Mouse (Mus musculus) kidney, embryonic 16.5 days (tissue): ENCODE results near the gene 0610037L13Rik. TPM values are rescaled to one million over a fixed set of nuclear protein-coding genes. Genes with fewer than 3 reads are reported as not detected.

Experiments
- ATAC-seq: fragments of 200-750 bp; cut with Nextera tagmentation; 2 replicates; pipeline ENCODE4 v1.8.0; 2017; ENCODE audit warnings: moderate TSS enrichment; ENCODE audit not compliant: low FRiP score, low TSS enrichment
- H3K27ac ChIP-seq: fragments of 300-500 bp; sonication (generic); 2 replicates; pipeline ENCODE4 v1.5.1; 2014; ENCODE audit warnings: low read length
- H3K27me3 ChIP-seq: fragments of 300-500 bp; sonication (generic); 2 replicates; pipeline ENCODE4 v1.6.1; 2014; ENCODE audit warnings: low read length, control low read depth, mixed read lengths; ENCODE audit not compliant: insufficient read depth
- H3K36me3 ChIP-seq: fragments of 300-500 bp; sonication (generic); 2 replicates; pipeline ENCODE4 v1.6.1; 2014; ENCODE audit warnings: low read length, control low read depth, mixed read lengths; ENCODE audit not compliant: insufficient read depth
- H3K4me1 ChIP-seq: fragments of 300-500 bp; sonication (generic); 2 replicates; pipeline ENCODE4 v1.6.1; 2014; ENCODE audit warnings: low read length, control low read depth, mixed read lengths; ENCODE audit not compliant: insufficient read depth
- H3K4me2 ChIP-seq: fragments of 300-500 bp; sonication (generic); replicated peaks from 2 replicates; pipeline ENCODE4 v1.6.1; 2014; ENCODE audit warnings: low read depth, low read length
- H3K4me3 ChIP-seq: fragments of 300-500 bp; sonication (generic); 2 replicates; pipeline ENCODE4 v1.5.1; 2014; ENCODE audit warnings: mild to moderate bottlenecking, low read length
- H3K9ac ChIP-seq: fragments of 300-500 bp; sonication (generic); replicated peaks from 2 replicates; pipeline ENCODE4 v1.6.1; 2014; ENCODE audit warnings: low read length
- H3K9me3 ChIP-seq: fragments of 300-500 bp; sonication (generic); 2 replicates; pipeline ENCODE4 v1.6.1; 2016; ENCODE audit warnings: low read length, control low read depth
- WGBS: fragments of 180-500 bp; shearing (Covaris S2); extraction: QIAGEN DNeasy Blood & Tissue Kit; methylation state at CpG from one replicate; pipeline ENCODE4 v1.1.7; 2014; 5-methylcytosine and 5-hydroxymethylcytosine counted together
- polyA plus RNA-seq: library from polyadenylated mRNA; unstranded; fragments of >200 nt; fragmentation: Nextera tagmentation; extraction: Ambion mirVana; gene quantifications from 2 replicates; pipeline ENCODE4 v1.2.1, GENCODE M21; 2015

0610037L13Rik gene
- polyA plus RNA-seq, 1 experiment from 2014 or later, result 124 TPM

- ATAC-seq, result no peak
- 91% methylated on average over 9 of the region's 9 CpGs for WGBS
- H3K27ac ChIP-seq, result no peak overlapping the region
- no peaks in the 10 kb centered on the region for H3K4me1 ChIP-seq
- no peak overlapping the region for H3K4me2 ChIP-seq
- no peaks in the 10 kb centered on the region for H3K27me3 ChIP-seq
- H3K9ac ChIP-seq, result no peak overlapping the region
- no peak overlapping the region for H3K4me3 ChIP-seq
- H3K9me3 ChIP-seq, result no peaks in the 10 kb centered on the region
- H3K36me3 ChIP-seq, result peaks cover 53% of the 10 kb centered on the region
These were observed 16.9 kb downstream of the 0610037L13Rik start for GRCm38 (mm10) chr4:107906561-107906960.

GRCm38 (mm10) chr4:107910020-107910419, 20.4 kb downstream of the 0610037L13Rik start:
- Histone ChIP-seq H3K27me3 (no peaks in the 10 kb centered on the region), H3K4me3 (no peak overlapping the region), H3K9ac (no peak overlapping the region), H3K27ac (no peak overlapping the region), H3K4me2 (no peak overlapping the region), H3K9me3 (no peaks in the 10 kb centered on the region), H3K4me1 (no peaks in the 10 kb centered on the region), H3K36me3 (peaks cover 53% of the 10 kb centered on the region)
- 87% methylated on average over 4 of the region's 4 CpGs for WGBS
- no peak for ATAC-seq

GRCm38 (mm10) chr4:107920336-107920735, 30.7 kb downstream of the 0610037L13Rik start:
- H3K4me1 ChIP-seq, result peaks cover 25% of the 10 kb centered on the region
- H3K9me3 ChIP-seq, result no peaks in the 10 kb centered on the region
- H3K27me3 ChIP-seq, result no peaks in the 10 kb centered on the region
- no peak overlapping the region for H3K27ac ChIP-seq
- H3K4me2 ChIP-seq, result no peak overlapping the region
- H3K36me3 ChIP-seq, result no peaks in the 10 kb centered on the region; the same call in 1 of the 2 replicates
- H3K4me3 ChIP-seq, result no peak overlapping the region
- no peak for ATAC-seq
- H3K9ac ChIP-seq, result no peak overlapping the region
- 77% methylated on average over 2 of the region's 2 CpGs for WGBS

- 43% methylated on average over 8 of the region's 8 CpGs for WGBS
- H3K27me3 ChIP-seq, result no peaks in the 10 kb centered on the region
- H3K36me3 ChIP-seq, result no peaks in the 10 kb centered on the region; the same call in 1 of the 2 replicates
- ATAC-seq, result no peak
- no peak overlapping the region for H3K9ac ChIP-seq
- H3K9me3 ChIP-seq, result no peaks in the 10 kb centered on the region
- peaks cover 25% of the 10 kb centered on the region for H3K4me1 ChIP-seq
- no peak overlapping the region; the same call in 1 of the 2 replicates for H3K27ac ChIP-seq
- no peak overlapping the region for H3K4me3 ChIP-seq
- H3K4me2 ChIP-seq, result no peak overlapping the region
These were observed 31.6 kb downstream of the 0610037L13Rik start for GRCm38 (mm10) chr4:107921152-107921695.

GRCm38 (mm10) chr4:107921952-107922351, 32.3 kb downstream of the 0610037L13Rik start:
- H3K4me2 ChIP-seq, result peak overlapping the region; percentile 77
- WGBS, result 53% methylated on average over 4 of the region's 4 CpGs
- H3K27ac ChIP-seq, result peak overlapping the region; percentile 9; the same call in 1 of the 2 replicates
- no peak for ATAC-seq
- H3K4me1 ChIP-seq, result peaks cover 25% of the 10 kb centered on the region
- H3K36me3 ChIP-seq, result no peaks in the 10 kb centered on the region; the same call in 1 of the 2 replicates
- H3K9ac ChIP-seq, result 0 out of 2 replicates have a peak overlapping the region, but pooled peaks have one; percentile 22
- H3K9me3 ChIP-seq, result no peaks in the 10 kb centered on the region
- H3K27me3 ChIP-seq, result no peaks in the 10 kb centered on the region
- peak overlapping the region; percentile 82 for H3K4me3 ChIP-seq

- peak; percentile 96 for ATAC-seq
- H3K9me3 ChIP-seq, result no peaks in the 10 kb centered on the region
- peak within 1 kb of the TSS; percentile 89 for H3K9ac ChIP-seq
- H3K27me3 ChIP-seq, result no peaks in the 10 kb centered on the region
- no peaks in the 10 kb centered on the region; the same call in 1 of the 2 replicates for H3K36me3 ChIP-seq
- H3K4me3 ChIP-seq, result peak within 1 kb of the TSS; percentile 82
- under 1% methylated on average over 36 of the region's 38 CpGs for WGBS
- peak within 1 kb of the TSS; percentile 77 for H3K4me2 ChIP-seq
- H3K4me1 ChIP-seq, result peaks cover 25% of the 10 kb centered on the region
- peak within 1 kb of the TSS; percentile 86 for H3K27ac ChIP-seq
These were observed 33.7 kb downstream of the 0610037L13Rik start, which contains the start of gene Cpt2 for GRCm38 (mm10) chr4:107923145-107923802. Gene Cpt2 (minus strand): TSS chr4:107923610.

- H3K4me2 ChIP-seq, result peak overlapping the region; percentile 77
- peak overlapping the region; percentile 82 for H3K4me3 ChIP-seq
- 0 out of 2 replicates have a peak, but pooled peaks have one; percentile 4 for ATAC-seq
- peak overlapping the region; percentile 5; the same call in 1 of the 2 replicates for H3K9ac ChIP-seq
- H3K9me3 ChIP-seq, result no peaks in the 10 kb centered on the region
- H3K36me3 ChIP-seq, result no peaks in the 10 kb centered on the region; the same call in 1 of the 2 replicates
- peak overlapping the region; percentile 86 for H3K27ac ChIP-seq
- no peaks in the 10 kb centered on the region for H3K27me3 ChIP-seq
- H3K4me1 ChIP-seq, result peaks cover 25% of the 10 kb centered on the region
- 46% methylated on average over 7 of the region's 7 CpGs for WGBS
These were observed 34.2 kb downstream of the 0610037L13Rik start for GRCm38 (mm10) chr4:107923803-107924194.

- no peaks in the 10 kb centered on the region for H3K9me3 ChIP-seq
- no peaks in the 10 kb centered on the region for H3K27me3 ChIP-seq
- H3K4me1 ChIP-seq, result no peaks in the 10 kb centered on the region
- ATAC-seq, result no peak
- WGBS, result 71% methylated on average over 2 of the region's 2 CpGs
- H3K27ac ChIP-seq, result no peak overlapping the region
- H3K4me2 ChIP-seq, result no peak overlapping the region
- no peaks in the 10 kb centered on the region for H3K36me3 ChIP-seq
- H3K4me3 ChIP-seq, result no peak overlapping the region
- no peak overlapping the region for H3K9ac ChIP-seq
These were observed 38.7 kb downstream of the 0610037L13Rik start for GRCm38 (mm10) chr4:107928269-107928668.

- Histone ChIP-seq H3K36me3 (no peaks in the 10 kb centered on the region), H3K4me1 (no peaks in the 10 kb centered on the region), H3K9me3 (no peaks in the 10 kb centered on the region), H3K4me3 (no peak overlapping the region), H3K4me2 (no peak overlapping the region), H3K9ac (no peak overlapping the region), H3K27me3 (no peaks in the 10 kb centered on the region), H3K27ac (no peak overlapping the region)
- ATAC-seq, result no peak
- 84% methylated on average over 2 of the region's 2 CpGs for WGBS
These were observed 39.1 kb downstream of the 0610037L13Rik start for GRCm38 (mm10) chr4:107928726-107929125.

- H3K36me3 ChIP-seq, result no peaks in the 10 kb centered on the region
- H3K9ac ChIP-seq, result no peak overlapping the region
- H3K4me2 ChIP-seq, result no peak overlapping the region
- H3K4me1 ChIP-seq, result no peaks in the 10 kb centered on the region
- no peaks in the 10 kb centered on the region for H3K9me3 ChIP-seq
- no peak for ATAC-seq
- H3K4me3 ChIP-seq, result no peak overlapping the region
- 86% methylated on average over 3 of the region's 3 CpGs for WGBS
- H3K27ac ChIP-seq, result no peak overlapping the region
- no peaks in the 10 kb centered on the region for H3K27me3 ChIP-seq
These were observed 41.8 kb downstream of the 0610037L13Rik start for GRCm38 (mm10) chr4:107931453-107931852.
